Mouse (Mus musculus): ENCODE data around the gene Qrfp. TPM values are rescaled to one million over a fixed set of nuclear protein-coding genes. Genes with fewer than 3 reads are reported as not detected.

Gene Qrfp
- polyA plus RNA-seq, 1 experiment from 2014 or later, result 0.23 TPM

- DNase-seq (ENCODE audit: low spot score), result no peak
- no peaks in the 10 kb centered on the region for H3K36me3 ChIP-seq
- H3K27me3 ChIP-seq (ENCODE audit: low read depth, poor library complexity, severe bottlenecking), result peaks cover 42% of the 10 kb centered on the region
- peaks cover 24% of the 10 kb centered on the region for H3K4me1 ChIP-seq
- 0 out of 2 replicates have a peak overlapping the region, but pooled peaks have one; percentile 4 for H3K27ac ChIP-seq
- no peaks in the 10 kb centered on the region for H3K9me3 ChIP-seq (replicated peaks)
- WGBS, result 75% methylated on average over 10 of the region's 10 CpGs
- H3K4me3 ChIP-seq, result no peak overlapping the region
Observed at GRCm38 (mm10) chr2:31836091-31836490, 25.7 kb upstream of the Qrfp start.

DNA sequence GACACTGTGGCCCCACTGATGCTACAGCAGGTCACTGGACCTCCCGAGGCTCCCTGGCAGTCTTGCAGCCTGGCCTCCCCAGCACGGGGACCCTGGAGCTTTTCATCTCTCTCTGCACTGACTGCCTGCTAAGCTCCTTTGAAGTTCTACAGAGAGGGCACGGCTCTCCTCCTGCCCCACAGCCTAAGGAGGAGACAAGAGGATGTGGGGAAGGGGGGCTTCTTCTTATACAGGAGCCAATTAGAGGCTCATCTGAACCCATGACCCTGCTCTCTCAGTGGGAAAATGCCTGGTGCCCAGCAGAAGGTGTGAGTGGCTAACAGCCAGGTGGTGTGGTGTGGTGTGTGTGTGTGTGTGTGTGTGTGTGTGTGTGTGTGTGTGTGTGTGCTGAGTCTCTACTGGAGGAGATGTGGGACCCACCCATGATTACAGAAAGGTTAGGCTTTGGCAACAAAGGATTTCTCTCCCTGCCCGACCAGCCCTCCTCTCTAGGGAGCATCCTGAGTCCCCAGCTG is 18.0 kb upstream of the Qrfp start:
- no peaks in the 10 kb centered on the region for H3K9me3 ChIP-seq (replicated peaks)
- no peaks in the 10 kb centered on the region for H3K36me3 ChIP-seq
- WGBS, result 7% methylated on average over 4 of the region's 4 CpGs
- H3K4me1 ChIP-seq, result peaks cover 27% of the 10 kb centered on the region
- H3K4me3 ChIP-seq, result no peak overlapping the region
- H3K27me3 ChIP-seq (ENCODE audit: low read depth, poor library complexity, severe bottlenecking), result peaks cover 31% of the 10 kb centered on the region
- DNase-seq (ENCODE audit: low spot score), result no peak
- H3K27ac ChIP-seq, result peak overlapping the region; percentile 50; the same call in 1 of the 2 replicates

GRCm38 (mm10) chr2:31827877-31828276 is 17.5 kb upstream of the Qrfp start:
- DNase-seq (ENCODE audit: low spot score), result no peak
- Histone ChIP-seq H3K9me3 (replicated peaks) (no peaks in the 10 kb centered on the region), H3K27ac (no peak overlapping the region; the same call in 1 of the 2 replicates), H3K4me1 (peaks cover 32% of the 10 kb centered on the region), H3K4me3 (no peak overlapping the region), H3K36me3 (no peaks in the 10 kb centered on the region), H3K27me3 (ENCODE audit: low read depth, poor library complexity, severe bottlenecking) (peaks cover 35% of the 10 kb centered on the region)
- 66% methylated on average over 7 of the region's 7 CpGs for WGBS

DNA sequence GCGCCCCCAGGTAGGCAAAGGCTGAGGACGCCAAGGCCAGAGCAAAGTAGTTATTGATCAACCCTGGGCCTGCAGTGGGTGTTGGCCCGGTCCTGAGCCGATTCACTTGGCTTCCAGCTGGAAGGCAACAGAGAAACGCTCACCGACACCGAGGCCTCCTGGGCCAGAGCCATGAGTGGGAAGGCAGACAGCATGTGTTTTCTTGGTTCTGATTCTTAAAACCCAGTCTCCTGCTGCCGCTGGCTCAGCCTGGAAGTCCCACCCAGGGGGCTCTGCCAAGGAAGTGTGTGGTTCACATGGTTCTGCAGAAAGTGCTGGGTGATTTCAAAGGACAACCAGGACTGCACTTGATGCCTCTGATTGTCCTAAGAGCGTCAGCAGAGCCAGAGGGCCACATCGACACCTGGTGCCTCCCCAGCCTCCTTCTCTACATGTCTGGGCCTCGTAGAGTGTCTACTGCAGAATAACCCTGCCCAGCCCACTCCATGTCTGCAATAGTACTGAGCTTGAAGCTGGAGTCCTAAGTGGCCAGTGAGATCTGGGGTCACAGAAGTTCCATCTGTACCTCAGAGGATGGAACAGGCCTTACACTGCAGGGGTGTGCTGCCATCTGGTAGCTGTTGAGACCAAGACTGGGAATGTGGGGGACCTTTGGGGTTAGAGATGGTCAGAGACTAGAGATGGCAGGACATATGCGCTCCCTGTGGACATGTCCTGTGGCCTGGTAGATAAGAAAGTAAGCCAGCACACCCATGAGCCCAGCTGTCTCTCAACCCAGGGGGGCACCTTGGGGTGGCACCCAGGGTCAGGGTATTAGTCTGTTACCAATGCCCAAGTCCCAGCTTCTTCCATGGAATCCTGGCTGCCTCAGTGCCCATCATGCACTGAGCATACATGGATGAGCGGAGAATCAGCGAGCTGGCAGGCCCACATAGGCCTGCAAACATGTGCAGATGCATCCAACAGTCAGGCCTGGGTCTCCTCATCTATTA is 16.0 kb upstream of the Qrfp start:
- Histone ChIP-seq H3K4me1 (peaks cover 40% of the 10 kb centered on the region), H3K4me3 (no peak overlapping the region), H3K27me3 (ENCODE audit: low read depth, poor library complexity, severe bottlenecking) (peaks cover 50% of the 10 kb centered on the region), H3K36me3 (no peaks in the 10 kb centered on the region), H3K9me3 (replicated peaks) (no peaks in the 10 kb centered on the region), H3K27ac (no peak overlapping the region)
- WGBS, result 86% methylated on average over 14 of the region's 14 CpGs
- DNase-seq (ENCODE audit: low spot score), result no peak

- Histone ChIP-seq H3K27me3 (ENCODE audit: low read depth, poor library complexity, severe bottlenecking) (peaks cover 55% of the 10 kb centered on the region), H3K36me3 (no peaks in the 10 kb centered on the region), H3K4me3 (no peak overlapping the region), H3K27ac (no peak overlapping the region), H3K4me1 (peaks cover 38% of the 10 kb centered on the region), H3K9me3 (replicated peaks) (no peaks in the 10 kb centered on the region)
- 92% methylated on average over 16 of the region's 16 CpGs for WGBS
- no peak for DNase-seq (ENCODE audit: low spot score)
Observed at GRCm38 (mm10) chr2:31825469-31825911, 15.1 kb upstream of the Qrfp start.

DNA sequence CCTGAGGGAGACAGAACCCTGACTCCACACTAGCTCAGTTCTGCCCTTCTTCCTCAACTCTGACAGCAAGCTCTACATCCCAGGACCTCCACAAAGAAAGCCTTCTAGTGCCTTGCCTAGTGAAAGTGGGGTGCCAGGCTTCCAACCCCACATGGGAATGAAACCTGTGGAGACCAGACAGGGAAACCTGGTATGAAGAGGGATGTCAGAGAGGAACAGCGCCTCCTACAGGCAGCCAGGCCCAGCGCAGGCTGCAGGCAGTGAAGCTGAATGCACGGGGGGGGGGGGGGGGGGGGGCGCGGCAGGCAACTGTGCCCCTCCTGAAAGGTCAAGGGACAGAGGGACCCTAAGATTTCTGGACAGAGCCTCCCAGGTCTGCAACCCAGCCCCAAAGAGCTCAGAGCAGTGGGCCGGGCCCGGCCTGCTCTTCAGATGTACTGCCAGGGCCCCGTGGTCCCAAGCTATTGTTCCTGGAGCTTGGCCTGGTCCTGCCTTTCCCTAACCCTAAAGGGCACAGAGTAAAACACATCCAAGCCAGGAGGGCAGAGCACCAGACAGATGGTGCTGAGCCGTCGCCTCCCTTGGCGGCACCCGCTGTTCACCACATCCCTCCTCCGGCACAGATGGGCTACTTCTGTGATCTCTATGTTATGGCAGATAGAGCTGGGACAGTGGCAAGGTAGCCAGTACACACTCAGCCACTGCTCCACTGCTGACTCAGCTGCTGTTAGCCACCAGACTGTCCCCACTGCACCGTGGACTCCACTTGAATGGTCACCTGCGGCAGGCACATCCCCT is 13.8 kb upstream of the Qrfp start:
- 75% methylated on average over 12 of the region's 15 CpGs for WGBS
- H3K4me1 ChIP-seq, result peaks cover 33% of the 10 kb centered on the region
- H3K36me3 ChIP-seq, result no peaks in the 10 kb centered on the region
- DNase-seq (ENCODE audit: low spot score), result peak; percentile 65
- H3K27ac ChIP-seq, result no peak overlapping the region
- no peaks in the 10 kb centered on the region for H3K9me3 ChIP-seq (replicated peaks)
- H3K27me3 ChIP-seq (ENCODE audit: low read depth, poor library complexity, severe bottlenecking), result peaks cover 51% of the 10 kb centered on the region
- H3K4me3 ChIP-seq, result no peak overlapping the region

DNA sequence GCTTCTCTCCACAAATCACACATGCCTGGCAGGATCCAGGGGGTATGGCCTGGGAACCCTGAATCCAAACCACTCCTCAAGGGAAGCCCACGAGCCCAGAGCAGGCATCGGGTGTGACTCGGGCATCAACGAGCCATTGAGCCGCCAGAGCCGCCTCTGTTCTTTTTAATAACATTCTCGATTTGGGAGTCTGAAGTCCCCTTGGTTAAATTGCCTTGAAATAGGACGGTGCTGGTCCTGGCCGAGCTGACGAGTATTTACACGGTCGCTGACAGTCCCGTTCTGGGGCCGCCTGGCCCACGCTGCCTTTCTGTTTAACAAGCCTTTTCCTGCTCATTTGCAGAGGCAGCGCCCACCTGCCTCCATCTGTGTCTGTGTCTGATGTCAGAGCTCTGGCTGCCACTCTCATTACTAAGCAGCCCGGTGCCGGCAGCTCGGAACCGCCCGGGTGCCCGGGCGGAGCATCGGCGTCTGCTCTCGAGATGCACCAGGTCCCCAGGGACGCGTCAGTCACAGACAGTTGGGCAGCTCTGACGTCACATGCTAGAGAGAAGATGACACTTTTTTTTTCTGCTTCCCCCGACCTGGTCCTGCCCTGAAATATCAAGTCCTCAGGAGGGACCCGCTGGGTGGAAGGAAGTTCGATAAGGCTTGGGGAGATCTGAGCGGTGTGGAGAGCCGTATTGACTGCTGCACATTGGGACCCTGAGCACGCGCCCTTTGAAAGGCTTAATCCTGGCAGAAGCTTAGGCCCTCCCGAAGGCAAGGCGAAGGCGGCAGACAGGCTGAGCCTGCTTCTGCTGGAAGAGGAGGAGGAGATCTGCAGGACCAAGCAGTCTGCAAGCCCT is 12.4 kb upstream of the Qrfp start:
- 23% methylated on average over 39 of the region's 39 CpGs for WGBS

DNA sequence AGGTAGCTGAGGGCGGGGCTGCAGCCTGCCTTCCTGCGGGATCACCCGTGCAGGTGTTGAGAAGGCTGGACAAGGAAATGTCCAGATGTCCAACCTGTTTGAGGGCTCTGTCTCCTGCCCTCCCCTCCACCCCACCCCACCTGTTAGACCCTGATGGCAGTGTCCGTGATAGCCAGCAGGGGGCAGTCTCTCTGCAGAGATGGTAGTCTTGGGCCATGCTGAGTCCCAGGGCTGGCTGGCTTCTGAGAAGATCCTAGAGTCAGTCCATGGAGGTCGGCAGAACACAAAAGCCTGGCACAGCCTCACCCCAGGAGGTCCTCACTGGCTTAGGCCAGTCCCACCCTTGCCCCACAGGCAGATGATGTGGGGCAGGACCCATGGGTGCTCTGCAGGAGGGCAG is 5.0 kb upstream of the Qrfp start:
- peaks cover 3% of the 10 kb centered on the region for H3K4me1 ChIP-seq
- peaks cover 5% of the 10 kb centered on the region for H3K27me3 ChIP-seq (ENCODE audit: low read depth, poor library complexity, severe bottlenecking)
- DNase-seq (ENCODE audit: low spot score), result peak; percentile 80
- no peak overlapping the region for H3K4me3 ChIP-seq
- 25% methylated on average over 5 of the region's 5 CpGs for WGBS
- H3K9me3 ChIP-seq (replicated peaks), result no peaks in the 10 kb centered on the region
- H3K36me3 ChIP-seq, result no peaks in the 10 kb centered on the region
- no peak overlapping the region for H3K27ac ChIP-seq

More for the DNA sequence above, 12.4 kb upstream of the Qrfp start:
- Histone ChIP-seq H3K27me3 (ENCODE audit: low read depth, poor library complexity, severe bottlenecking) (peaks cover 48% of the 10 kb centered on the region), H3K36me3 (no peaks in the 10 kb centered on the region), H3K9me3 (replicated peaks) (no peaks in the 10 kb centered on the region), H3K4me1 (peaks cover 19% of the 10 kb centered on the region), H3K27ac (0 out of 2 replicates have a peak overlapping the region, but pooled peaks have one; percentile 20), H3K4me3 (peak overlapping the region; percentile 31)
- DNase-seq (ENCODE audit: low spot score), result no peak

- H3K4me3 ChIP-seq, result no peak overlapping the region
- DNase-seq (ENCODE audit: low spot score), result no peak
- no peaks in the 10 kb centered on the region for H3K36me3 ChIP-seq
- no peaks in the 10 kb centered on the region for H3K27me3 ChIP-seq (ENCODE audit: low read depth, poor library complexity, severe bottlenecking)
- no peak overlapping the region for H3K27ac ChIP-seq
- H3K9me3 ChIP-seq (replicated peaks), result no peaks in the 10 kb centered on the region
- H3K4me1 ChIP-seq, result peaks cover 10% of the 10 kb centered on the region
- 76% methylated on average over 7 of the region's 7 CpGs for WGBS
Observed at GRCm38 (mm10) chr2:31814699-31815098, 4.3 kb upstream of the Qrfp start.

- no peak for DNase-seq (ENCODE audit: low spot score)
- no peaks in the 10 kb centered on the region for H3K27me3 ChIP-seq (ENCODE audit: low read depth, poor library complexity, severe bottlenecking)
- peaks cover 20% of the 10 kb centered on the region for H3K4me1 ChIP-seq
- no peaks in the 10 kb centered on the region for H3K9me3 ChIP-seq (replicated peaks)
- H3K36me3 ChIP-seq, result no peaks in the 10 kb centered on the region
- 93% methylated on average over 4 of the region's 4 CpGs for WGBS
- no peak overlapping the region for H3K27ac ChIP-seq
- no peak overlapping the region for H3K4me3 ChIP-seq
Observed at GRCm38 (mm10) chr2:31813641-31814040, 3.3 kb upstream of the Qrfp start.

- Histone ChIP-seq H3K27me3 (ENCODE audit: low read depth, poor library complexity, severe bottlenecking) (no peaks in the 10 kb centered on the region), H3K9me3 (replicated peaks) (no peaks in the 10 kb centered on the region), H3K27ac (no peak overlapping the region), H3K4me3 (no peak overlapping the region), H3K4me1 (peaks cover 34% of the 10 kb centered on the region), H3K36me3 (0 out of 2 replicates have a peak, but pooled peaks cover 2% of the 10 kb centered on the region)
- WGBS, result 89% methylated on average over 14 of the region's 14 CpGs
- no peak for DNase-seq (ENCODE audit: low spot score)
Observed at GRCm38 (mm10) chr2:31811086-31811958, 942 bp upstream of the Qrfp start.

All from limb, embryonic 10.5 days (tissue).